Mouse (Mus musculus) liver, embryonic 14.5 days (tissue): ENCODE results near the gene Kcnj15. TPM values are rescaled to one million over a fixed set of nuclear protein-coding genes. Genes with fewer than 3 reads are reported as not detected.

ENCODE experiments used
- ATAC-seq: fragments of 200-750 bp; cut with Nextera tagmentation; 2 replicates; pipeline ENCODE4 v1.8.0; 2017; ENCODE audit warnings: moderate number of reproducible peaks, mild to moderate bottlenecking, moderate library complexity; ENCODE audit not compliant: insufficient read depth
- DNase-seq, 3 experiments: peaks; one replicate each; pipeline ENCODE4 v3.0.0-alpha.2; 2012 to 2013; ENCODE audit warnings: low read depth in 3 of 3, low spot score in 3 of 3
- H3K27ac ChIP-seq: fragments of 300-500 bp; sonication (generic); 2 replicates; pipeline ENCODE4 v1.5.1; 2014; ENCODE audit warnings: moderate library complexity, mild to moderate bottlenecking, control low read depth, inconsistent platforms
- H3K27me3 ChIP-seq: fragments of 300-500 bp; sonication (generic); 2 replicates; pipeline ENCODE4 v1.6.1; 2014; ENCODE audit warnings: mild to moderate bottlenecking, low read length, moderate library complexity; ENCODE audit not compliant: control insufficient read depth, insufficient read depth
- H3K36me3 ChIP-seq: fragments of 300-500 bp; sonication (generic); replicated peaks from 2 replicates; pipeline ENCODE4 v1.6.1; 2014; ENCODE audit warnings: low read depth; ENCODE audit not compliant: control insufficient read depth, insufficient read depth
- H3K4me1 ChIP-seq, 2 experiments: fragments of 200-500 bp in 1 of 2; fragments of 300-500 bp in 1 of 2; sonication (generic) in 1 of 2; replicated peaks; 2 replicates each; pipeline ENCODE4 v1.6.1; 2012 to 2014; ENCODE audit warnings: antibody characterized with exemption in 1 of 2, inconsistent platforms in 1 of 2, low read length in 1 of 2; ENCODE audit not compliant: control insufficient read depth in 2 of 2, insufficient read depth in 2 of 2
- H3K4me2 ChIP-seq: fragments of 300-500 bp; sonication (generic); 2 replicates; pipeline ENCODE4 v1.6.1; 2014; ENCODE audit warnings: low read depth, mild to moderate bottlenecking, control low read depth, moderate library complexity
- H3K4me3 ChIP-seq, 2 experiments: fragments of 200-500 bp in 1 of 2; fragments of 300-500 bp in 1 of 2; sonication (generic) in 1 of 2; 2 replicates each; pipeline ENCODE4 v1.5.1; 2012 to 2014; ENCODE audit warnings: low read depth in 2 of 2, low read length in 2 of 2, mild to moderate bottlenecking in 2 of 2, control low read depth in 1 of 2, inconsistent platforms in 1 of 2, moderate library complexity in 1 of 2; ENCODE audit not compliant: insufficient read depth in 1 of 2
- H3K9ac ChIP-seq: fragments of 300-500 bp; sonication (generic); replicated peaks from 2 replicates; pipeline ENCODE4 v1.6.1; 2014; ENCODE audit warnings: mild to moderate bottlenecking, control low read depth, moderate library complexity
- H3K9me3 ChIP-seq: fragments of 300-500 bp; sonication (generic); 2 replicates; pipeline ENCODE4 v1.6.1; 2016; ENCODE audit warnings: low read length, mixed read lengths; ENCODE audit not compliant: control insufficient read depth
- CTCF ChIP-seq: IDR thresholded peaks from 2 replicates; pipeline ENCODE4 v1.5.1; 2016; ENCODE audit warnings: antibody characterized with exemption, low read depth, control low read depth
- EP300 ChIP-seq: IDR thresholded peaks from 2 replicates; pipeline ENCODE4 v1.6.1; 2016; ENCODE audit warnings: antibody characterized with exemption, low read depth
- WGBS: fragments of 180-500 bp; shearing (Covaris S2); extraction: QIAGEN DNeasy Blood & Tissue Kit; methylation state at CpG from one replicate; pipeline ENCODE4 v1.1.7; 2014; ENCODE audit not compliant: insufficient replicate concordance; 5-methylcytosine and 5-hydroxymethylcytosine counted together
- polyA plus RNA-seq, 2 experiments: library from polyadenylated mRNA; depleted of rRNA in 1 of 2; stranded (reverse) in 1 of 2; unstranded in 1 of 2; fragments of >200 nt; fragmentation: Nextera tagmentation in 1 of 2; extraction: Ambion mirVana in 1 of 2; gene quantifications; 2 replicates each; pipeline versions ENCODE4 v1.2.1 to v1.2.3; 2012 to 2014

Gene Kcnj15
- polyA plus RNA-seq, 2 experiments, result 0.05 to 0.07 TPM

DNA sequence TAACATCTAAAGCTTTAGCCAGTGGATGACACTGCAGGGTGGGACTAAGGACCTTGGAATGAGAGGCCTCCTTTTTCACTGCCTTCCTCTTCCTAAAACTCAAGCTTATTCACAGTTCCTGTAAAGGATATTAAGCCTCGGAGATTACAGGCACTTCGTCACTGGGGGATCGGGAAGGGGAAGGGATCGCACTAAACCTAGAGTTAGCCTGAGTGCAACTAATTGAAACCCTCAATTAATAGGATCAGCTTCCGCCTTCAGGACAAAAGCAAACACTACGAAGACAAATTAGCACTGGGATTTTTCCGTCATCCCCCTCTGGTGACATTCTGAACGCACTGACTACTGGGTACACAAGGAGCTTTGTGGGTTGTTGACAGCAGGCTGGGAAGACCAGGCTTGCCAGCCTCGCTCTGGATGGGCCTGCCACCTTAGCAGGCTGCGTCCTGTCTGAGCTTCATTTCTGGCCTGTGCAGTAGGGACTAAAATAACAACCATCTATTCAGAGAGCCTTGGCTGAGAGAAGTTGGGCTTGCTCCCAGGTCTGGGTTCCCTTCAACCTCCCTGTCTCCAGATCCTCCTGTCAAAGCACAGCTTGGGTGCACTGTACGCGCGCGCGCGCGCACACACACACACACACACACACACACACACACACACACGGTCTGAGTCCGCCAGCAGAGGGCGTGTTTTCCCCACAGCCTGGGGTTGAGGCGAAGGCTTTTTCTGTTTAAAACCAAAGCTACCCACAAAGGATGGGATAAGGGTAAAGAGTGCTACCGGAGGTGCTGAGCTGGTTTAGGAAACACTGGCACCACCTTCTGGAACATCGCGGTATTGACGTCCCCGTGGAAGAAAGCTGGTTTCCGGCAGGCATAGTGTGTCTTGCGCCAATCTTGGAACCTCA is 83.8 kb downstream of the Kcnj15 start:
- no peak overlapping the region for H3K27ac ChIP-seq
- no peaks in the 10 kb centered on the region for H3K27me3 ChIP-seq
- H3K4me3 ChIP-seq, result no peak overlapping the region
- H3K9ac ChIP-seq, result no peak overlapping the region
- H3K36me3 ChIP-seq, result no peaks in the 10 kb centered on the region
- no peak overlapping the region for H3K4me2 ChIP-seq
- H3K9me3 ChIP-seq, result no peaks in the 10 kb centered on the region
- peak; percentile 20 to 33 (median 29) for DNase-seq
- 38% methylated on average over 28 of the region's 28 CpGs for WGBS
- TF ChIP-seq EP300 (no peak), CTCF (peak; percentile 75)
- no peaks in the 10 kb centered on the region for H3K4me1 ChIP-seq
- peak; percentile 23; the same call in 1 of the 2 replicates for ATAC-seq

DNA sequence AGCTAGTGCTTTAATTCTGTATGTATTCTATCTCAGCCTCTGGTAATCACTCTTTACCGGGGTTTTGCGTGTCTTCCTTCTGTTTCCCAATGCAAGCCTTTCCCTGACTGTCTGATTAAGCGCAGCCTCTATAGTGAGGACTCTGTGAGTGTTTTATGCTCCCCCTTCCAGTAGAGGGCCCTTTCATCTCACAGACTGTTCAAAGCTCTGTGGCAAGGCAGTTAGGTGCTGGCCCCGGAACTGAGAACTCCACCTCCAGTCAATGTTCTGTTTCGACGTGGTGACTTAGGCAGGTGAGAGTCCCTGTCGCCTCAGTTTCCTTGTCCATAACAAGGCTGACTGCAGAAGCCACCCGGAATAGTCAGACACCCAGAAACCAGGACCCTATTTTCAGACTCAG is 84.7 kb downstream of the Kcnj15 start:
- H3K9ac ChIP-seq, result no peak overlapping the region
- no peak overlapping the region for H3K27ac ChIP-seq
- H3K36me3 ChIP-seq, result no peaks in the 10 kb centered on the region
- no peaks in the 10 kb centered on the region for H3K27me3 ChIP-seq
- ATAC-seq (no peak), DNase-seq (no peak)
- H3K9me3 ChIP-seq, result no peaks in the 10 kb centered on the region
- 47% methylated on average over 8 of the region's 8 CpGs for WGBS
- H3K4me2 ChIP-seq, result no peak overlapping the region
- no peak overlapping the region for H3K4me3 ChIP-seq
- peaks cover 0 to 5% of the 10 kb centered on the region in 2 experiments; a peak in 2 of 4 replicates for H3K4me1 ChIP-seq
- TF ChIP-seq CTCF (0 out of 2 replicates have a peak, but pooled peaks have one; percentile 21), EP300 (no peak)

DNA sequence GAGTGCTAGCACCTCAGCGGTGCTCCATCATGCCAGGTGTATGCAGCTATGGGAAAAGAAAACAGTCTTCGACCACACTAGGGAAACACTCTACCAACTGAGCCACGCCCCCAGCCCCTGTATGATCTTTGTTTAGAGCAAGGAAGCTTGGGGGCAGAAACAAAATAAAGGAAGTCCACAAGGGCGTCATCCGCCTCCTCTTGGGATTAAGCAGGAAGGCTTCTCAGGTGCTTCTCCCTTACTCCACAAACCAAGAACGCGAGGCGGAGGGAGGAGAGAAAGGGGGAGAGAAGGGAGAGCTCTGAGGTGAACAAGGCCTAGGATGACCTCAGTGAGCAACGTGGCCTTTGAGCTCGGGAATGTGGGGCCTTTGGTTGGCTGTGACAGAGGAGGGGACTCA is 87.6 kb downstream of the Kcnj15 start:
- WGBS, result 45% methylated on average over 10 of the region's 10 CpGs
- TF ChIP-seq EP300, result no peak
- TF ChIP-seq CTCF, result no peak

GRCm38 (mm10) chr16:95345882-95346281 is 88.5 kb downstream of the Kcnj15 start:
- Histone ChIP-seq H3K36me3 (no peaks in the 10 kb centered on the region), H3K27ac (no peak overlapping the region), H3K4me3 (no peak overlapping the region), H3K4me1 (peaks cover 0 to 5% of the 10 kb centered on the region in 2 experiments; a peak in 2 of 4 replicates), H3K9ac (no peak overlapping the region), H3K9me3 (no peaks in the 10 kb centered on the region), H3K4me2 (no peak overlapping the region), H3K27me3 (no peaks in the 10 kb centered on the region)
- ATAC-seq (no peak), DNase-seq (peak; percentile 20 to 31 (median 30))
- WGBS, result 4% methylated on average over 5 of the region's 7 CpGs
- TF ChIP-seq CTCF (peak; percentile 76), EP300 (no peak)

More for the DNA sequence above, 87.6 kb downstream of the Kcnj15 start:
- H3K9me3 ChIP-seq, result no peaks in the 10 kb centered on the region
- H3K4me3 ChIP-seq, result no peak overlapping the region
- H3K4me1 ChIP-seq, result peaks cover 0 to 5% of the 10 kb centered on the region in 2 experiments; a peak in 2 of 4 replicates
- H3K36me3 ChIP-seq, result no peaks in the 10 kb centered on the region
- ATAC-seq (no peak), DNase-seq (no peak)
- H3K9ac ChIP-seq, result no peak overlapping the region
- H3K4me2 ChIP-seq, result no peak overlapping the region
- H3K27ac ChIP-seq, result no peak overlapping the region
- H3K27me3 ChIP-seq, result no peaks in the 10 kb centered on the region

DNA sequence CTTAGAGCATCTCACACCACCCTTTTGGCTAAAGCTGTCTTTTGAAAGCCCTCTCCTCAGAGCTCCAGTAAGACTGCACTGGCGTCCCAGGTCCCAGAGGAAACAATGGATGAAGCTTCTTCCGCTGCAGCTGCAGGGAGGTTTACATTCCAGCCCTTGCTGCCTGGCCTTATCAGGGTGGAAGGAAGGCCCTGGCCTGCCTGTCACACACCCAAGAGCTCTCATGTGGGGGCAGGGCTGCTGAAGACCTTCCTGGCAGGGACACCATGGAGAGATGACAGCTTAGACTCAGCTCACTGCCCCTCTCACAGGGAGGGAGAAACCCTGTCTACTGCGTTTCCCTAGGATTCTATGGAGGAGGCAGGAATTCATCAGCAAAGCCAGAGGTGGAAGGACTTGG is 89.8 kb downstream of the Kcnj15 start:
- peaks cover 0 to 5% of the 10 kb centered on the region in 2 experiments; a peak in 2 of 4 replicates for H3K4me1 ChIP-seq
- WGBS, result 14% methylated on average over 3 of the region's 3 CpGs
- H3K9me3 ChIP-seq, result no peaks in the 10 kb centered on the region
- no peak overlapping the region for H3K4me3 ChIP-seq
- TF ChIP-seq EP300 (no peak), CTCF (no peak)
- H3K27me3 ChIP-seq, result no peaks in the 10 kb centered on the region
- H3K4me2 ChIP-seq, result no peak overlapping the region
- no peak overlapping the region for H3K27ac ChIP-seq
- ATAC-seq (no peak), DNase-seq (no peak)
- no peak overlapping the region for H3K9ac ChIP-seq
- no peaks in the 10 kb centered on the region for H3K36me3 ChIP-seq
